Mouse (Mus musculus): Measurements from ENCODE around the gene Gm47995.
A peak's percentile ranks its signal among the peaks of the same experiment; 100 is the strongest.

Gene Gm47995

GRCm38 (mm10) chr1:151228320-151228989, 30.2 kb downstream of the Gm47995 start:
- no peak for DNase-seq (ENCODE audit: low spot score in 2 of 2)

- DNase-seq (ENCODE audit: low spot score in 2 of 2) = no peak
Measured at GRCm38 (mm10) chr1:151232346-151232745, 34.1 kb downstream of the Gm47995 start.

- DNase-seq (ENCODE audit: low spot score in 2 of 2) = no peak
Measured at GRCm38 (mm10) chr1:151233756-151234155, 35.5 kb downstream of the Gm47995 start.

GRCm38 (mm10) chr1:151235574-151235973, 37.3 kb downstream of the Gm47995 start:
- no peak for DNase-seq (ENCODE audit: low spot score in 2 of 2)

- peak; percentile 39 to 49 for DNase-seq (ENCODE audit: low spot score in 2 of 2)
Measured at GRCm38 (mm10) chr1:151236141-151236930, 38.1 kb downstream of the Gm47995 start.

- no peak for DNase-seq (ENCODE audit: low spot score in 2 of 2)
Measured at GRCm38 (mm10) chr1:151237780-151238179, 39.5 kb downstream of the Gm47995 start.

GRCm38 (mm10) chr1:151243332-151243731, 45.1 kb downstream of the Gm47995 start:
- DNase-seq (ENCODE audit: low spot score in 2 of 2) = no peak

GRCm38 (mm10) chr1:151244013-151244412, 45.8 kb downstream of the Gm47995 start:
- DNase-seq (ENCODE audit: low spot score in 2 of 2) = no peak

- no peak for DNase-seq (ENCODE audit: low spot score in 2 of 2)
Measured at GRCm38 (mm10) chr1:151244761-151245160, 46.5 kb downstream of the Gm47995 start.

GRCm38 (mm10) chr1:151245165-151245564, 46.9 kb downstream of the Gm47995 start:
- DNase-seq (ENCODE audit: low spot score in 2 of 2) = no peak

- DNase-seq (ENCODE audit: low spot score in 2 of 2) = no peak
Measured at GRCm38 (mm10) chr1:151245846-151246245, 47.6 kb downstream of the Gm47995 start.

Measured in right cerebral cortex, postnatal 10 days (tissue).